Comparison of ENCODE assay signal across 9 mouse cellular contexts in genomic region chr15:26327157-26327556, GRCm38 (mm10). TPM values are rescaled to one million over a fixed set of nuclear protein-coding genes. Genes with fewer than 3 reads are reported as not detected.
A peak's percentile ranks its signal among the peaks of the same experiment; 100 is the strongest.
DNase-seq lines count a peak whose midpoint lies in the region; ATAC-seq and TF ChIP-seq lines count a peak whose summit lies in the region.
"Had no signal": no experiment of that assay in that cellular context is flagged by ENCODE, and none has a peak within 500 bp of the region (broad histone marks: within the 10 kb centered on the region; RNA-seq: fewer than 3 reads in every experiment).

No protein-coding gene starts in this region.

- no peak for TF ChIP-seq POLR2A in brain, embryonic 14.5 days (IDR thresholded peaks at IDR 0.05; ENCODE audit: borderline replicate concordance, extremely low read depth, insufficient read depth, insufficient read length, poor library complexity, severe bottlenecking)

- 92% methylated on average over 1 of the region's 1 CpGs for WGBS in hindbrain, embryonic 10.5 days
- WGBS in hindbrain, embryonic 16.5 days, result 79% methylated on average over 1 of the region's 1 CpGs
- WGBS in midbrain, embryonic 14.5 days, result 90% methylated on average over 1 of the region's 1 CpGs
- 76% methylated on average over 1 of the region's 1 CpGs for WGBS in midbrain, embryonic 15.5 days

- no peak overlapping the region for H3K4me2 ChIP-seq in hindbrain, embryonic 16.5 days (ENCODE audit: low read length)
- no peak overlapping the region for H3K4me2 ChIP-seq in midbrain, embryonic 14.5 days (ENCODE audit: low read length)
- no peak overlapping the region for H3K4me2 ChIP-seq in midbrain, embryonic 15.5 days
- H3K4me2 ChIP-seq: neural tube, embryonic 13.5 days had no signal

- no peaks in the 10 kb centered on the region for H3K36me3 ChIP-seq in hindbrain, embryonic 10.5 days
- no peaks in the 10 kb centered on the region for H3K36me3 ChIP-seq in hindbrain, embryonic 16.5 days (ENCODE audit: control insufficient read depth, insufficient read depth, low read length)
- no peaks in the 10 kb centered on the region for H3K36me3 ChIP-seq in midbrain, embryonic 14.5 days (ENCODE audit: control insufficient read depth, insufficient read depth, low read length)
- no peaks in the 10 kb centered on the region for H3K36me3 ChIP-seq in midbrain, embryonic 15.5 days (replicated peaks)
- H3K36me3 ChIP-seq: neural tube, embryonic 13.5 days had no signal

- peak; percentile 8 for DNase-seq in hindbrain, embryonic 10.5 days (ENCODE audit: low spot score)
- peak; percentile 73 for DNase-seq in midbrain, embryonic 14.5 days
- peak; percentile 76 for DNase-seq in brain, embryonic 14.5 days (ENCODE audit: low read depth)
- DNase-seq in retina, postnatal 1 day, result peak; percentile 57
- DNase-seq in frontal cortex, postnatal 25 days (ENCODE audit: low spot score in 2 of 2), result no peak
- DNase-seq in urinary bladder, postnatal 14 days (ENCODE audit: low spot score), result no peak

- no peaks in the 10 kb centered on the region for H3K9me3 ChIP-seq in hindbrain, embryonic 10.5 days
- no peaks in the 10 kb centered on the region for H3K9me3 ChIP-seq in hindbrain, embryonic 16.5 days (ENCODE audit: control insufficient read depth, low read length)
- H3K9me3 ChIP-seq in midbrain, embryonic 14.5 days (ENCODE audit: control insufficient read depth, low read length), result no peaks in the 10 kb centered on the region
- H3K9me3 ChIP-seq in midbrain, embryonic 15.5 days, result no peaks in the 10 kb centered on the region
- H3K9me3 ChIP-seq: neural tube, embryonic 13.5 days had no signal

- H3K9ac ChIP-seq in hindbrain, embryonic 16.5 days (ENCODE audit: low read depth, low read length), result no peak overlapping the region
- H3K9ac ChIP-seq in midbrain, embryonic 14.5 days (replicated peaks; ENCODE audit: low read length), result no peak overlapping the region
- H3K9ac ChIP-seq in midbrain, embryonic 15.5 days, result no peak overlapping the region
- H3K9ac ChIP-seq: neural tube, embryonic 13.5 days had no signal

- H3K4me3 ChIP-seq in hindbrain, embryonic 10.5 days, result no peak overlapping the region
- H3K4me3 ChIP-seq in hindbrain, embryonic 16.5 days (ENCODE audit: low read length), result no peak overlapping the region
- no peak overlapping the region for H3K4me3 ChIP-seq in midbrain, embryonic 14.5 days (replicated peaks; ENCODE audit: low read depth, low read length)
- no peak overlapping the region for H3K4me3 ChIP-seq in midbrain, embryonic 15.5 days
- H3K4me3 ChIP-seq: neural tube, embryonic 13.5 days had no signal

- no peaks in the 10 kb centered on the region for H3K4me1 ChIP-seq in hindbrain, embryonic 10.5 days (replicated peaks)
- no peaks in the 10 kb centered on the region for H3K4me1 ChIP-seq in hindbrain, embryonic 16.5 days (ENCODE audit: control insufficient read depth, insufficient read depth, low read depth, low read length)
- no peaks in the 10 kb centered on the region for H3K4me1 ChIP-seq in midbrain, embryonic 14.5 days (ENCODE audit: control insufficient read depth, insufficient read depth, low read length)
- no peaks in the 10 kb centered on the region for H3K4me1 ChIP-seq in midbrain, embryonic 15.5 days

- no peak for ATAC-seq in hindbrain, embryonic 16.5 days
- no peak for ATAC-seq in midbrain, embryonic 14.5 days (ENCODE audit: low FRiP score, low TSS enrichment)
- ATAC-seq in midbrain, embryonic 15.5 days (replicated peaks), result no peak

- TF ChIP-seq CTCF in brain, embryonic 14.5 days (IDR thresholded peaks at IDR 0.05; ENCODE audit: borderline replicate concordance, extremely low read depth, insufficient read depth, insufficient read length), result peak; percentile 64; the same call in 1 of the 2 replicates

- no peak overlapping the region for H3K27ac ChIP-seq in hindbrain, embryonic 10.5 days
- no peak overlapping the region for H3K27ac ChIP-seq in hindbrain, embryonic 16.5 days (ENCODE audit: low read depth, low read length)
- H3K27ac ChIP-seq in midbrain, embryonic 14.5 days (replicated peaks; ENCODE audit: low read depth, low read length), result no peak overlapping the region
- H3K27ac ChIP-seq in midbrain, embryonic 15.5 days, result no peak overlapping the region
- H3K27ac ChIP-seq: neural tube, embryonic 13.5 days had no signal

- H3K27me3 ChIP-seq in hindbrain, embryonic 10.5 days (ENCODE audit: insufficient read depth, poor library complexity, severe bottlenecking), result no peaks in the 10 kb centered on the region
- H3K27me3 ChIP-seq in hindbrain, embryonic 16.5 days (replicated peaks; ENCODE audit: control insufficient read depth, insufficient read depth, low read length), result no peaks in the 10 kb centered on the region
- no peaks in the 10 kb centered on the region for H3K27me3 ChIP-seq in midbrain, embryonic 14.5 days (ENCODE audit: control insufficient read depth, insufficient read depth, low read length)
- no peaks in the 10 kb centered on the region for H3K27me3 ChIP-seq in midbrain, embryonic 15.5 days (replicated peaks)
- H3K27me3 ChIP-seq: neural tube, embryonic 13.5 days had no signal

RNA-seq across cellular contexts. Expression of gene March11, which starts 18.3 kb away (rescaled TPM):
- polyA plus RNA-seq in hindbrain, embryonic 10.5 days (2016; fragmentation: Nextera tagmentation; extraction: Ambion mirVana), result 1.4 and 2.2 TPM in 2 replicates
- polyA plus RNA-seq in hindbrain, embryonic 16.5 days (2015; fragmentation: Nextera tagmentation; extraction: Ambion mirVana), result 9.7 and 11.1 TPM in 2 replicates
- 6.1 and 8.1 TPM in 2 replicates for polyA plus RNA-seq in midbrain, embryonic 14.5 days (2014; fragmentation: Nextera tagmentation; extraction: Ambion mirVana)
- 7.5 and 7.8 TPM in 2 replicates for polyA plus RNA-seq in midbrain, embryonic 15.5 days (2015; fragmentation: Nextera tagmentation; extraction: Ambion mirVana)
- 6.4 and 10.5 TPM in 2 replicates for polyA plus RNA-seq in brain, embryonic 14.5 days (2012; rRNA removed)

Comparison
In these comparisons a context has a peak if more than half of its experiments do, and no peak if none do; other contexts are left out.
1. DNase-seq: peak in hindbrain, embryonic 10.5 days (single experiment), midbrain, embryonic 14.5 days (single experiment), brain, embryonic 14.5 days (single experiment) and retina, postnatal 1 day (single experiment); none in frontal cortex, postnatal 25 days (0 of 2) and urinary bladder, postnatal 14 days (single experiment).